Mouse (Mus musculus) embryo, embryonic 11.5 days (tissue): ENCODE data around the gene 2010111I01Rik.

Source experiments
- DNase-seq: peaks from one replicate; pipeline ENCODE4 v3.0.0-alpha.2; 2012; ENCODE audit warnings: low read depth, low spot score

Gene 2010111I01Rik

DNA sequence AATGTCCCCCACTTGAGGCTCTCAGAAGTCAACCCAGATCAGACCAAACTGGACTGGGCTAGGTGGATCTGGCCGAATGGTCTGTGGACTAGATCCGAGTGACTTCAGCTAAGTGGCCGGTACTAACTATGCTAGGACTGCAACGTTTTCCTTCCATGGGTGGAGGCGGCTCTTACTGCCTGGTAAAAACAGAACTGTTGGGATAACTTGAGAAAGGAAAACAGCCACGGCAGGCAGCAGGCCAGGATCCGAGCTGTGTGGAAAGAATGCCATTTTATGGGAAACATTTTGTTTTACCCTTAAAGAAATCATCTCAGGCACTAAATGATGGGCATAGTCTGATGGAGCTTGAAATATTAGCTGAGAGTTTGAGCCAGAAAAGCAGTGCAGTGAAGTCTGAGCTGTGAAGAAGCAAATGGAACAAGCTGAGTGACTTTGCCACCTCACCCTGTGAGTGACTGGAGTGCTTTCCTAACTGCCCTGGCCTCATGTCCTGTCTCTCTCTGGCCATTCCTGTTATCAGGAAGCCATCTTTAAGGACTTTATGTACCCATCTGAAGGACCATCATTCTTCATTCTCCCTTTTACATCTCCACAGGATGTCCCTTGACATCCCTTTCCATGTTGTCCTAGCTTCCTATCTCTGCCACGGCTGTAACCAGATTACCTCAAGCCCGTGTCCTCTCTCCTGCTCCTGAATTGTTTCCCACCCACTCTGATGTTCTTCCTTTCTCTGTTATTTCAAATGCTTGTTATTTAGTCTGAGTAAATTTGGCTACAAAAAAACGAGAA, 277.9 kb downstream of the 2010111I01Rik start:
- no peak for DNase-seq

DNA sequence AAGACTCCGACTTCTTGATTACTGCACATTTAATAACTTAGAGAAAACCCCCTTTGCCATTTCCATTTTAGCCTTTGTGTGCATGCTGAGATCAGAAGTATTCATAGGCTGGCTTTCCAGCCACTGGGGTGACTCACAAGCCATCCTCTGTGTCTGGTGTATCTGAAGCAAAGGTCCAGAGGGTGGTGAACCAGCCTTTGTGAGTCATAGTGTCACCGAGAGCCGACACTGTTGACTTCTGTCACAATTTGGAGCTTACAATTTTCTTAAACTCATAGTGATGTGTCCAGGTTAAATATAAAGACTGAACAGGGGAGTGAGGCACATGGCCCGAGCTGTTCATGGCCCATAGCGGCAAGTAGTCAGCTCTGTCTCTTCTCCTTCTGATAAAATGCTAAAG, 278.9 kb downstream of the 2010111I01Rik start:
- no peak for DNase-seq

DNA sequence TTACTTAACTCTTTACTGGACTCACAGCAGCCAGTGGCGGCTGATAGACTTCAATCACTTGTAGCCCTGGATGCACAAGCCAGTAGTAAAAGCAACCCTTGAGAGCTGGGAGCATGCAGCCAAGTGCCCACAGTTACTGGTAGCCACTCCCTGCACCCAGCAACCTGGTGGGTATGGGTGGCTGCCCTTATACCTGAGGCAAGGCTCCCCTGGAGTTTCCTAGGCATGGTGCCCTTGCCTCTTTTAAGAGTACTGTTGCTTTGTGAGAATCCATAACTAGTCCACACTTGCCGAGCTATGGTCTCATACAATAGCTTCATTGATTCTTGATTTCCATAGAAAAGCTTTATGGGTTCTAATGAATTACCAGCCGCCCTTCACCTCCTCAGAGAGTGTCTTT, 279.7 kb downstream of the 2010111I01Rik start:
- no peak for DNase-seq

DNA sequence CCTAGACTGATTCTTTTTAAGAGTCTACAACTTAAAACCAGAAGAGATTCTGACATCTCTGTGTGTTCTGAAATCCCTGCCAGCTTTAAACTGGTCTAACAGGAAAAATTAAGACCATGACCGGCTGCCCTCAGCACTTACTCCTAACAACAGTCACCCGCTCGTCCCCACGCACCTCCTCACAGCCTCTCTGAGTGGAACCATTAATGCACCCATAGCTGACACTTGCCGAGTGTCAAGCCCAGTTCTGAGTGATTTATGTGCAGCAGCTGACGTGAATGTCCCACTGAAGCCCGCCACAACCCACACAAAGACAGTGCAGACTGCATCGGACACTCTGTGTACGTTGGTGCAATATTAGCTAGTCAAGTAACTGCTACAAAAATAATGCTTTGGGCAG, 280.5 kb downstream of the 2010111I01Rik start:
- no peak for DNase-seq

DNA sequence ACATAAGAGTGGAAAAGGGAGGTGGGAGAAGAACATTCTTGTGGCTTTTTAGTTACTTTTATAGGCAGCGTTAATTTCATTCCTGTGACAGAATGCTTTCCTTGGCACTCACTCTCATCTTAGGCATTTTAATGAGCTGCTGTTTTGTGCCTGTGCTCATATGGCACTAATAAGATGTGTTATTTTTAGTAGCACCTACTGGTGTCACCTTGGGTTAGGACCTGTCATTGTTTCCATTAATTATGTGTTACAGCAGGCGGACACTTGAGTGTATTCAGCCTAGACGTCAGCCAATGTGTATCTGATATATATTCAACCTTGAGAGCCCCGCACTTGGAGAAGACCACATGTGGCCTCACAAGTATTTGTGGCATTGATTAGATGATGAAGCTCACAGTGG, 281.1 kb downstream of the 2010111I01Rik start:
- no peak for DNase-seq

DNA sequence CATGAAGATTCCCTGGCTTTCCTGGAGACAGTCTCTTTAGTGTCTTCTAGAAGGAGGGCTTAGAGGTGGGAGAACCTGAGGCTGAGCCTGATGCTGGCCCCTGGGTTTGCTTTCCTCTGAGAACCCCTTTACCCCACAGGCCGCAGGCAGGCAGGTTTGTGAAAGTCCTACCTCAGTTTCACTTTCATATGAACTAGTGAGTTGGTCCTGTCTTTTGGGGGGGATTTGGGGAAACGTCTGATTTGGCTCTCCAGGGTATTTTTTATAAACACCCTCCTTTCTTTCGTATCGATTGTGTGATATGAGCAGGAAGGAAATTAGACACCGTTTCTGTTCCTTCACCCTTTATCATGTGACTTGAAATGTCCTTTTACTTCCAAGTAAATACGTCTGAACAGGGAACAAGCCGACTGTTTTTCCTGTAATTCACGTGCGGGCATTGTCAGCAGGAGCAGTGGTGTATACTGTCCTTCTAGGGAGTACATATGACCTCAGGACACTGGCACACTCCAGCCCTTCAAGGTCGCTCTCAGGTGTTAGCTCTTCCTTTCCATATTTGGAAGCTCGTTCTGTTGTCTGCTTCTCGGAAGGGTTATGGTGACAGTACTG, 281.7 kb downstream of the 2010111I01Rik start:
- no peak for DNase-seq

DNA sequence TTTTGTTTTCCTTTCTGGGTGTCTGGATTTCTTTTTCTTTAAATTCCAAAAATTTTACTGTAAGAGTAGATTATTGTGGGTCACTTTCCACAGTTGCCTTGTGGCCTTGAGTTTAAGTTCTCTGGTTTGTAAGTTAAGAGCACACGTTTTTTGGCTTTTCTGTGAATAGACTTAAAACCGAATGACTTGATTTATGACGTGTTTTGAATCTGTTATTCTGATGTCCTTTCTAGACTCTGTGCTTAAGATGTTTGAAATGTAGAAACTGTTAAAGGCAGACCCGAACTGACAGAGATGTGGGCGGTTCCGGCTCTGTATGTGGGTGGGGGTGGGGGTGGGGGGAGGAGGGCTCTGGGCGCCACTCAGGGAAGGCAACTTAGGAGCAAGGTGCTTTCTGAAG, 282.3 kb downstream of the 2010111I01Rik start:
- no peak for DNase-seq

DNA sequence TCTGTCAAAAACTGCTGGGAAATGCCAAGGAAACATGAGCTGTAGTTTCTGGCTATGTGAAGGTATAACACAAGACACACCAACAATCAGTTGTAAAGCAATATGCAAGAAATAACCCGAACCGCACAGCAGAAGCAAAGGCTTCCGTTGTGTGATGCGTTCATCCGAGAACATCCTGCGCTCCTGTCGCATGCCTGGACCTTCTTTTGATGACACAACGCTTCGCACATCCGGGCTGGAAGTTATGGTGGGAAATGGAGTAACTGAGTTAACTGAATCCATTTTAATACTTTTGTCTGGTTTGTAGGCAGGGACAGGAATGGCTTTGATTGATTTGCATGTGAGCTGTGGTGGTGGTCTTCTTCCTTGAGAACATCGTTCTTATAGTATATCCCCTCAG, 282.9 kb downstream of the 2010111I01Rik start:
- no peak for DNase-seq

DNA sequence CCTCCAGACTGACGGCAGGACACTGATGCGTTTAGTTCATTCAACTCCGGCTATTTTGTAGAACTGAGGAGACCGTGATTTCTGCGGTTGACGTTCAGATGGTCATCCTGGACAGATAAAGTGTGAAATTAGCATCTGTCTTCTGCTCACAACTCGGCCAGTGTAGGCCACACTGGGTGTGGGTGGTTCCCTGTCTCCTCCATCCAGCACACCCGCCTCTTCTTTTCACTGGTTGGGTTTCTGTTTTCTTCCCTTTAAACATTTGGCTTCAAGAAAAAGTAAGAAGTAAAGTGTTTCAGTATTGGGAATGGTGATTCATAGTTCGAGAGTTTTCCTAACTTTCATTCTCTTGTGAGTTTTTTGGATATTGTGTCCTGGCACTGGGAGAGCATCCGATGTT, 283.6 kb downstream of the 2010111I01Rik start:
- no peak for DNase-seq

DNA sequence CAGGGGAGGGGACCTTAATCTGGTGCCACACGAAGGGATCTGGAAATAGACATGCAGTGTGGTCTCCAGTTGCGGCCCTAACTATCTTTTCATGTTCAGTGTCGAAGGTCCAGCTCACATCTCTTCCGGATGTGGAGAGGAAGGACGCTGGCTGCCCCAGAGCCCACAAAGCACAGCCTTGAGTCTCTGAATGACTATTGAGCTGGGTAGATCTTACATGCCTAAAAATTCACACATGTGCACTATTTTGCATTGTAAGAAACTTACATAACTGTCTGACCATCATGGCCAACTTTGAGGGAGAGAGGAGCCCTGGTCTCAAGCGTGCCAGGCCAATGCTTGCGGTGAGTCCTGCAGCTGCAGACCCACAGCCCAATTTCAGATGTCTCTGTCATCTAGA, 284.5 kb downstream of the 2010111I01Rik start:
- DNase-seq: no peak

DNA sequence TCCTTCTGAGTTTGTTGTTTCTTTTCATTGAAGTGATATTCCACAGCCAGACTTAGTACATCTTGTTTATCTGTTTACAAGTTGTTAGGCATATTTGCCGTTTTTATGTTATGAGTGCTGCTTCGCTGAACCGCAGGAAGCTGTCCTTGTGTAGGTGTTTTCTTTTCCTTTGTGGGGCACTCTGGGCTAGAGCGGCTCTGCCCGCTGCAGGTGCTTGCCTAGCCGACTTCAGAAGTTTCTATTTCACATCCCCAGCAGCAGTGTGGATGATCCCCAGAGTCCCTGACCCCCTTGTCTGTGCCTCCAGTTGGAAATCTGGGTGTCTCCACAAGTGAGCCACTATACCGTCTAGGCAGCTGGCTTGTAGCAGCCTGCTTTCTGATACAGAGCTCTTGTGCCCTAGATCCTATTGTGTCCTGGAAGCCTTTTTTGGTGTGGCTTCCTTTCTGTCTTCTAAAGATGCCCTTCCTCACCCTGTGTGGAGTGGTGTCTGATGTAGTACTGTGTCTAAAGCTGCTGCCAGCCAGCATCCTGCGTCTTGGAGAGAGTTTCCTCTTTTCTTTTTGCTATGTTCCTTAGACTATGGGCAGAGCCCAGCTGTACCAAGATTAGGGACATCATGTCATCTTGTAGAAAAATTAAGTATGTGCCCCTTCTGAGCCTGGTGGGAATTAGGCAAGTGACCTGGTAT, 285.2 kb downstream of the 2010111I01Rik start:
- DNase-seq: no peak

DNA sequence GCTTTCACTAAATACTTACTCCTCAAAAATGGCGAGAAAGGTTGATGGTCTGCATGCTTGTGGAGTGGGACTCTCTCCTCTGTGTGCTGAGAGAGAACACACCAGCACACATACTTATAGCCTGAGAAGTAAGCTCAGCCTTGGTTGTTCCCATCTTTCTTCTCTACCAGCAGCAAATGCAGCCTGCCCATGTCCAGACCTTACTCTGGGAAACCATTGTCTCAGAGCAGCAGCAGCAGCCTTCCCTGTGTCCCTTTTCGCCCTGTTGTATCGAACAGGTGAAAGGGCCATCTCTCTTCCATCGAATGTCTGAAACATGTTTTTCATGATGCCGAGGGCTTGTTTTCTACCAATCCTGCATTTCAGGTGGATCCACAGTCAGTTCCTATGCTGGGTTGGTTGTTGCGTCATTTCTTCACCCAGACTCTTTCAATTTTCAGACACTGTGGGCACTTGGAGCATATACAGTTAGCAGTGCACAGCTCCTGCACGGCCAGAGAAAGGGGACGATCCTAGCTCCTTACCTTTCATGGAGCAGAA, 285.8 kb downstream of the 2010111I01Rik start:
- no peak for DNase-seq

DNA sequence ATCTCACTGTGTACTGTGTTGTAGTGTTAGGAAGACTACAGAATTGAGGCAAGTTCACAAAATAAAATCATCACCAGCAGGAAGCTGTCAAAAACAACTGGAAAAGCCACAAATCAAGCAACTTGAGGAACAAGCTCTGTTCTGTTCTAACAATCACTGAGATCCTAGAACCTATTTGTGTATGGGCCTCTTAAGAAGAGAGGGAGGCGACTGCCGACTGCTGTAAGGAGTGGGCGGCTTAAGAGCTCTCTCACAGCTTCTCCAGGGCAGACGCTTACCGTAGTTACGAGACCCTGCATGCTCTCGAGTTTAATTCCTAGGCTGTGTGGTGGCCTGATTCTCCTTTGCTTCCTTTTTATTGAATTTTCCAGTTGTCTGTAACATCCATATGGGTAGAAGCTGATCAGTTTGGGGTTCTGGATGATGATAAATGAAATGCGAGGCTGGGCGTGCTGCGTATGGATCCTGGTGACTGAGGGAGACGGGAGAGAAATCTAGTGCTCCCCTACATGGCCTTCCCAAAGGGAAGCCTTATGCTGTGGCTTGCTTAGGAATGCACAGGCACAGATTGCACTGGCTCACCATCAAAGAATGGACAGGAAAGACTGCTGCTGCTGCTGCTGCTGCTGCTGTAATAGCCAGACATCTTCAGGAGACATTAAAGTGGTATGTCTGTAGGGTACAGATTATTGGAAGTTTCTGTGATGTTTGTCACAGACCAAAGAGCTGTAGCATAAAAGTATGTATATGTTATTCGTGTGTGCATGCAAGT, 286.6 kb downstream of the 2010111I01Rik start:
- DNase-seq: no peak

DNA sequence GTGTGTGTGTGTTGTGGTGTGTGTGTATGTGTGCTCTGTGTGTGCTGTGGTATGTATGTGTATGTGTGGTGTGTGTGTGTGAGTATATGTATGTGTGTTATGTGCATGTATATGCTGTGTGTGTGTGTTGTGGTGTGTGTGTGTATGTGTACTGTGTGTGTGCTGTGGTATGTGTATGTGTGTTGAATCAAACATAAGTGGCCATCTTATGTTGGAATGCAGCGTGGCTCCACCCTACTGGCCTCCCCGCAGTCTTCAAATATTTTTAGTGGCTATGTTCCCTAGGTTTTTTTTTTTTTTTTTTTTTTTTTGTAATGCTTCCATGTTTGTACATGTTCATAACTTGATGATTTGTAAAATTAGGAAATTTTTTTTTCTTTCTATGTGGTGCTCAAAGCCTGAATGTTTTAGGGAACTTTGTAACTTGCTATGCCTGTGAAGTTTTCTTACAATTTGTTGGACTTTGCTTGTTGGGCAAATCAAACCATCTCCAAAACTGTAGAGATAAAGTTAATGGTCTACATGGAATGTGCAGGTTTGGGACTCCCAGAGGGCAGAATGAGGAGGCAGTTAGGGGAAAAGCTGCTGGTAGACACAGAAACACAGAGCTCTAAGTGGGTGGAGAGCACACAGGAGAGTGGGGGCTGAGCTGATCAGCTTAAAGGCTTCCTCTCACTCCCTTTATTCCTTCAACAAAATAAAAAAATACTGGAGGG, 287.8 kb downstream of the 2010111I01Rik start:
- no peak for DNase-seq

DNA sequence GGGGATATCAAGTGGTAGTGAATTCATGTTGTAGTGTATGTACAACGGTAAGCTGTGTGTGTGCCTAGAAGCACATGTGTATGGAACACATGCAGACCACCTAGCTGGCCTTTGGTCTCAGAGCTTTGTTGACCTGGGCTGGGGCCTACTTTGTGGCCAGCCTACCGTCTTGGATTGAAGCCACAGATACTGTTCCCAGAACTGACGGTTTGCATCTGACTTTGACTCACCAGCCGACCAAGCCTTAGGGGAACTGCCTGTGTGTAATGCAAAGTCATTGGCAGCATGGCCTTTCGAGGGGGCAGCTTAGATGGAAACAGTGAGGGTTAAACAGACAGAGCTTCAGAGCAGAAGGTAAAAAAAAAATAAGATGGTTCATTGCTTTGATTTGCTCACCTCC, 288.5 kb downstream of the 2010111I01Rik start:
- no peak for DNase-seq

DNA sequence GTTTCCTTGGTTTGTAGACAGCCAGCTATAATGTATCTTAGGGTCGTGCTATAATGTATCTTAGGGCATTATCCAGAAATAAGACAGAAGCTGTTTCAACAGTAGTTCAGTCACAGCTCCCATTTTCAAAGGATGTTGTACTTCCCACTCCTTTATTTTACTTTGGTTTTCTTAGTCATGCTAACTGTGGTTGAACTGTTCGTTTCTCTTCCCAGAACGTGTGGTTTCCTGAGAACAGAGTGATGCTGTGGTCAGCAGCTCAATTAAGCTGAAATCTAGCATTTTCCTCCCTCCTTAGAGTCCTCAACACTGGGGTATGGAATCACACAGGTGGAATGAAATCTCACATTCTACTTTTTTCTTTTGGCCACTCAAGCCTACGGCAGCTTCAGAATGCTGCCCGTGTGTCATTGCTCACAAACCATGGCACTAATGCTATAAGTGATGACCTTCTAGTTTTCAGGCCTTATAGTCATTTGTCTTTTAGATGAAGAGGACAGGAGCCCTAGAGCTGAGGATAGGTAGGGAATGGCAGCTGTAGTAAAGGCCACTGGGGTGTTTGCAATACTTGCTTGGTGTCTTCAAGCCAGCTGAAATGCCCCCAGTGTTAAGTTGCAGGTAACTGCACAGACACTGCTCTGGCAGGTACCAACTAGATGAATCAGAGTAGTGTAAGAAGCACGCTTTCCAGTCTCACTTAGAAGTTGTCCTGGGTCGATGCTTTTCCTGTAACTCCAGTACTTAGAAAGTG, 289.4 kb downstream of the 2010111I01Rik start:
- DNase-seq: no peak

DNA sequence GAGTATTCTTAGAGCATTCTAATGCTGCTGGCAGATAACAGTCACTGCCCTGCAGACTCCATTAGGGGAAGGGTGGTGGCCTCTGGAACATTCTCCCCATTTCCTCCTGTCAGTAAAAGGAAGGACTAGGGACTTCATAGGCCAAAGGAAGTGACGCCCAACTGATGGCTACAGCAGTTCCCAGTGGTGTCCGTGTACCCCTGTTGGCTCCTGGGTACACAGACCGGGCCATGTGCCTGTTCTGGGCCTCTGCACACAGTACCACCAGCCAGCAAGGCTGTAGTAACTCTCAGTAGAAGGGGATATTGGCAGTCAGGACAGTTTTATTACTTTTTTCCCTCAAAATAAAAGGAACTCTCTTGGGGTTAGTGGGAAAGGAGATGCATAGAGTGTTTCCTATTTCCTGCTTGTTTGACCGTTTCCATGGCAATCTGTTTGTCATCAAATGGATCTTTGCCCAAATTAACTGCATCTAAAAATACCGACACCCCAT, 290.9 kb downstream of the 2010111I01Rik start:
- DNase-seq: no peak

DNA sequence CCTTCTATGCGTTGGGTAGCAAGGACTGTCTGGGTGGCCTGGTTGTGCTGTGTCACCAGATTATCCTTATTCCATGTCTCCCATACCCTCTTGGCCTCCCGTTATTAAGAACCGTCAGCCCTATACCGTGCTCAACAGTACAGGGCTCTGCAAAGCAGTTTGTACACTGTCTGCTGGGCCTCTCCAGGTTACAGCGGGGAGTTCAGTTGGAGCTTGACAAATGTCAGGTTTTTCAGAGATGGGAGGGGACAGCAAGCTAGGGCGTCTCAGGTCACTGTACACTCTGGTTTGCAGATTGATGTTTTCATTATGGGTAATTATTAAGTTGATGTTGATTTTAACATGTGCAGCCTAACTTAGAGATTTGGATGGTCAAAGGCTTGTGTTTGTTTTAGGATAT, 291.5 kb downstream of the 2010111I01Rik start:
- DNase-seq: no peak

DNA sequence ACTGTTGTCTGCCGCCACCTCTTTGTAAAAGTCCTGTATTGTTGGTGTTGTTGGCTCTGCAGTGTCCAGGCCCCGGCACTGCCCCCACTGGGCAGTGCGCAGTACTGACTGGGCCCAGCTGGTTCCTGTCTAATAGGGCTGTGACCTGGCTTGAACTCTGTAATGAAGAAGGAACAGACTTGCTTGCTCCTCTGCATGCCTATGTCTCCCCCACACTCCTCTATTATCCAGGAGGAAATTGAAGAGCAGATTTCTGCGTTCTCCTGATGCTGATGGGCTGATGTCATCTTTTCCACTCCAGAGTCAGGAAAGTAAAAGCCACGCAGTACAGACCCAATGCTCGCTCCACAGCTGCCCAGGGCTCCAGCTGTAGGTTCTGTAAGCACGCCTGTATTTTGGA, 292.1 kb downstream of the 2010111I01Rik start:
- no peak for DNase-seq

DNA sequence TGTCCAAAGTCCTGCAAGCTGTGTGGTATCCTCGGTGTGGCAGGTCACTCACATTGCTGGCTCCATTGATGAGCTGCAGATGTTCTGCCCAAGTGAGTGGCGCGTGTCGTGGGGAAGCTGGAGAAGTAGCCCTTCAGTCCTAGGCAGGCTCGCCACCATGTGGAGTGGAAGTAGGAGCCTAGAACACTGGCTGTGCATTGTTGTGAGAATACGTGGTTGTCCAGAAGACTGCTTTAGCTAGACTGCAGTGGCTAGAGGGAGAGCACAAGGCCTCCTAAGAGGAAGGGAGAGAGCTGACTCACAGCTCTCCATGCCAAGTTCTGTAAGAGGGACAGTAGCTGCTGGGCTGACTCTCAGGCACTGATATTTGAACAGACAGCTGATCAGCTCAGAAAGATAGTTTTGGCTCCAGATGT, 293.5 kb downstream of the 2010111I01Rik start:
- DNase-seq: no peak
